Mouse (Mus musculus) forebrain, embryonic 15.5 days (tissue): Measurements from ENCODE around the gene Clp1. TPM values are rescaled to one million over a fixed set of nuclear protein-coding genes. Genes with fewer than 3 reads are reported as not detected.

ENCODE experiments used
- ATAC-seq: fragments of 200-750 bp; cut with Nextera tagmentation; replicated peaks from 2 replicates; pipeline ENCODE4 v1.8.0; 2017; ENCODE audit warnings: mild to moderate bottlenecking, moderate TSS enrichment, moderate library complexity
- H3K27ac ChIP-seq: fragments of 300-500 bp; sonication (generic); replicated peaks from 2 replicates; pipeline ENCODE4 v1.5.1; 2015; ENCODE audit warnings: mild to moderate bottlenecking, inconsistent platforms
- H3K27me3 ChIP-seq: fragments of 300-500 bp; sonication (generic); 2 replicates; pipeline ENCODE4 v1.6.1; 2015; ENCODE audit warnings: inconsistent platforms
- H3K36me3 ChIP-seq: fragments of 300-500 bp; sonication (generic); 2 replicates; pipeline ENCODE4 v1.6.1; 2015; ENCODE audit warnings: mild to moderate bottlenecking, inconsistent platforms
- H3K4me1 ChIP-seq: fragments of 300-500 bp; sonication (generic); 2 replicates; pipeline ENCODE4 v1.6.1; 2015; ENCODE audit warnings: inconsistent platforms
- H3K4me2 ChIP-seq: fragments of 300-500 bp; sonication (generic); replicated peaks from 2 replicates; pipeline ENCODE4 v1.6.1; 2015; ENCODE audit warnings: mild to moderate bottlenecking, inconsistent platforms
- H3K4me3 ChIP-seq: fragments of 300-500 bp; sonication (generic); 2 replicates; pipeline ENCODE4 v1.5.1; 2015; ENCODE audit warnings: mild to moderate bottlenecking, inconsistent platforms
- H3K9ac ChIP-seq: fragments of 300-500 bp; sonication (generic); replicated peaks from 2 replicates; pipeline ENCODE4 v1.6.1; 2015; ENCODE audit warnings: mild to moderate bottlenecking, inconsistent platforms
- H3K9me3 ChIP-seq: fragments of 300-500 bp; sonication (generic); 2 replicates; pipeline ENCODE4 v1.6.1; 2016; ENCODE audit warnings: inconsistent platforms
- WGBS: fragments of 180-500 bp; shearing (Covaris S2); methylation state at CpG from one replicate; pipeline ENCODE4 v1.1.7; 2015; ENCODE audit warnings: mixed read lengths; 5-methylcytosine and 5-hydroxymethylcytosine counted together
- polyA plus RNA-seq: library from polyadenylated mRNA; unstranded; fragments of >200 nt; fragmentation: Nextera tagmentation; extraction: Ambion mirVana; gene quantifications from 2 replicates; pipeline ENCODE4 v1.2.1, GENCODE M21; 2015

Clp1 gene
- polyA plus RNA-seq, 1 experiment from 2014 or later = 30.4 TPM

- peaks cover 23% of the 10 kb centered on the region for H3K36me3 ChIP-seq
- no peak overlapping the region for H3K4me2 ChIP-seq
- H3K9me3 ChIP-seq = no peaks in the 10 kb centered on the region
- no peak overlapping the region for H3K4me3 ChIP-seq
- no peak overlapping the region for H3K9ac ChIP-seq
- peaks cover 19% of the 10 kb centered on the region for H3K4me1 ChIP-seq
- WGBS = 64% methylated on average over 5 of the region's 5 CpGs
- H3K27me3 ChIP-seq = no peaks in the 10 kb centered on the region
- ATAC-seq = no peak
- no peak overlapping the region for H3K27ac ChIP-seq
Observed at GRCm38 (mm10) chr2:84704329-84704728, 22.8 kb downstream of the Clp1 start.

DNA sequence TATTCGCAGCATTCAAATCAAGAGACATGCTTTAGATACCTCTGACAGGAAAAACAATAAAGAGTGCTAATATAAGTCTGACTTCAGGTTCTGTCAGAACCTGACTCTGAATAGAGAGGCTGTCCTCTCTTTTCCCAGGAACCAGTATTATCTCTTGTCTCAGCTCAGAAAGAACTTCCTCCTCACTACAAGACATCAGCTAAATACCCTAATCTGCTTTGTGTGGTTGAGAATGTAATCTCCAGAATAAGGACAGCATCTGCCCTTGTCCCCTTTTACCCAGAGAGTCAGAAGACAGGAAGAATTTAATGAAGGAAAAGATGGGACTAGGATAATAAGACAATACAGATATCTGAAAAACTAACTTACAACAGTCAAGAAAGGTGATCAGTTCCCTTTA lies 23.7 kb downstream of the Clp1 start:
- 89% methylated on average over 1 of the region's 1 CpGs for WGBS
- Histone ChIP-seq H3K9ac (no peak overlapping the region), H3K9me3 (no peaks in the 10 kb centered on the region), H3K4me2 (no peak overlapping the region), H3K36me3 (peaks cover 25% of the 10 kb centered on the region), H3K4me1 (peaks cover 18% of the 10 kb centered on the region), H3K27ac (no peak overlapping the region), H3K4me3 (no peak overlapping the region), H3K27me3 (no peaks in the 10 kb centered on the region)
- ATAC-seq = no peak

- ATAC-seq = no peak
- Histone ChIP-seq H3K9ac (no peak overlapping the region), H3K4me1 (no peaks in the 10 kb centered on the region), H3K9me3 (no peaks in the 10 kb centered on the region), H3K27ac (no peak overlapping the region), H3K36me3 (peaks cover 63% of the 10 kb centered on the region), H3K4me2 (no peak overlapping the region), H3K4me3 (no peak overlapping the region), H3K27me3 (no peaks in the 10 kb centered on the region)
- 92% methylated on average over 5 of the region's 5 CpGs for WGBS
Observed at GRCm38 (mm10) chr2:84695007-84695695, 32.0 kb downstream of the Clp1 start.

GRCm38 (mm10) chr2:84690050-84690449 lies 37.1 kb downstream of the Clp1 start:
- Histone ChIP-seq H3K27ac (no peak overlapping the region), H3K27me3 (no peaks in the 10 kb centered on the region), H3K9me3 (no peaks in the 10 kb centered on the region), H3K4me1 (no peaks in the 10 kb centered on the region), H3K4me3 (no peak overlapping the region), H3K4me2 (no peak overlapping the region), H3K9ac (no peak overlapping the region), H3K36me3 (peaks cover 88% of the 10 kb centered on the region)
- WGBS = 89% methylated on average over 12 of the region's 12 CpGs
- ATAC-seq = 0 out of 2 replicates have a peak, but pooled peaks have one; percentile 18

GRCm38 (mm10) chr2:84688080-84688844 lies 38.9 kb downstream of the Clp1 start:
- Histone ChIP-seq H3K4me2 (no peak overlapping the region), H3K4me3 (no peak overlapping the region), H3K27me3 (no peaks in the 10 kb centered on the region), H3K9ac (no peak overlapping the region), H3K36me3 (peaks cover 85% of the 10 kb centered on the region), H3K27ac (no peak overlapping the region), H3K9me3 (no peaks in the 10 kb centered on the region), H3K4me1 (no peaks in the 10 kb centered on the region)
- ATAC-seq = no peak
- WGBS = 85% methylated on average over 2 of the region's 2 CpGs

- Histone ChIP-seq H3K9ac (no peak overlapping the region), H3K36me3 (peaks cover 41% of the 10 kb centered on the region), H3K4me1 (peaks cover 11% of the 10 kb centered on the region), H3K4me2 (no peak overlapping the region), H3K9me3 (no peaks in the 10 kb centered on the region), H3K27ac (no peak overlapping the region), H3K4me3 (no peak overlapping the region), H3K27me3 (no peaks in the 10 kb centered on the region)
- ATAC-seq = no peak
- 83% methylated on average over 6 of the region's 6 CpGs for WGBS
Observed at GRCm38 (mm10) chr2:84682605-84683183, 44.5 kb downstream of the Clp1 start.

DNA sequence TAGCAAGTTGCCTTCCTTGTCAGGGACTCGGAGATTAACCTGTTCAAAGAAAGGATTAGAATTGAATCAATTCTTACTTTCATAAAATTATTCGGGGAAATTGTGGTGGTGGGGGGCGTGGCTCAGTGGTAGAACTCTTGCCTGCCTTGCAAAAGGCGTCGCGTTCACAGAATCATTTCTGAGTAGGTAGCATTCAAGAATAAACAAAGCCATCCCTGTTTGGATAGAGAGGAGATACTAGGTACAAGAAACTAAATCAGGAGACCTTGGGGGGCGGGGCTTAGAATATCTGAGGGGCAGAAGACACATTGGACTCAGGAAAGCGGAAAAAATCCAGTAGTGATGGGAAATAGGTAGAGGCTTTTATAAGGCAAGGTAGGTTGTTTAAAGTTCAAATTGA lies 48.1 kb downstream of the Clp1 start, which contains the start of gene Tmx2:
Tmx2 (minus strand) TSS at position 125 of the 400 bp plus-strand sequence.
- Histone ChIP-seq H3K4me2 (peak within 1 kb of the TSS; percentile 56), H3K4me3 (peak within 1 kb of the TSS; percentile 82), H3K27ac (peak within 1 kb of the TSS; percentile 65), H3K4me1 (peaks cover 25% of the 10 kb centered on the region), H3K27me3 (no peaks in the 10 kb centered on the region), H3K9ac (peak within 1 kb of the TSS; percentile 76), H3K36me3 (peaks cover 27% of the 10 kb centered on the region), H3K9me3 (no peaks in the 10 kb centered on the region)
- 20% methylated on average over 8 of the region's 8 CpGs for WGBS
- no peak for ATAC-seq

GRCm38 (mm10) chr2:84677968-84678880 lies 48.9 kb downstream of the Clp1 start, which contains the start of the genes Gm28635 and Med19:
Gene Gm28635, minus strand, starts transcription at chr2:84678041.
Gene Med19, plus strand, starts transcription at chr2:84678402.
- under 1% methylated on average over 44 of the region's 44 CpGs for WGBS
- Histone ChIP-seq H3K36me3 (peaks cover 29% of the 10 kb centered on the region), H3K4me2 (peak within 1 kb of the TSS; percentile 64), H3K9me3 (no peaks in the 10 kb centered on the region), H3K27ac (peak within 1 kb of the TSS; percentile 76), H3K9ac (peak within 1 kb of the TSS; percentile 76), H3K4me1 (peaks cover 25% of the 10 kb centered on the region), H3K4me3 (peak within 1 kb of the TSS; percentile 82), H3K27me3 (no peaks in the 10 kb centered on the region)
- ATAC-seq = peak; percentile 100

- peak; percentile 47 for ATAC-seq
- Histone ChIP-seq H3K4me1 (peaks cover 25% of the 10 kb centered on the region), H3K36me3 (peaks cover 36% of the 10 kb centered on the region), H3K9me3 (no peaks in the 10 kb centered on the region), H3K4me3 (peak overlapping the region; percentile 82), H3K27ac (peak overlapping the region; percentile 76), H3K4me2 (peak overlapping the region; percentile 64), H3K27me3 (no peaks in the 10 kb centered on the region), H3K9ac (peak overlapping the region; percentile 67)
- WGBS = 10% methylated on average over 22 of the region's 22 CpGs
Observed at GRCm38 (mm10) chr2:84677270-84677967, 49.7 kb downstream of the Clp1 start.
